Mouse (Mus musculus): ENCODE measurements around the gene Dynlrb1. TPM values are rescaled to one million over a fixed set of nuclear protein-coding genes. Genes with fewer than 3 reads are reported as not detected.
A peak's percentile ranks its signal among the peaks of the same experiment; 100 is the strongest.

Dynlrb1 gene
- polyA plus RNA-seq, 1 experiment from 2014 or later = 677 TPM

DNA sequence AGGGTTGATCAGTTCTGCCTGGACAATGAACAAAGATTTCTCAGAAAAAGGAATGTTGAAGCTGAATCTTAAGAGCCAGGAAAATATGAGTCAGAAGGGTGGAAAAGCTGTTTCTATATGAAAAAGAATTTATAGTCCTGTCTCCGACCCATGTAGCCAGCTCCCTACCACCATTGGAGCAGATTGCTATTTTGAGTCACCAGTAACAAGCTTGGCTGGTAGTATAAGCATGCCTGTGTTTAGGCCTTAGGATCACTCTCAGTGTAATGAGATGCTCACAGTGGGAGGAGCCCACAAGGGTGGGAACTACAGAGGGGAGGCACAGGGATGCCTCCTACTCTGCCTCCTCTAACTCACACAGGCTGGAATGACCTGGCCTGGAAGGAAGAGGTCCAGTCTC lies 11.9 kb downstream of the Dynlrb1 start:
- 90% methylated on average over 1 of the region's 1 CpGs for WGBS
- Histone ChIP-seq H3K9ac (replicated peaks; ENCODE audit: low read depth, low read length) (no peak overlapping the region), H3K36me3 (ENCODE audit: control insufficient read depth, insufficient read depth) (peaks cover 62% of the 10 kb centered on the region), H3K4me3 (replicated peaks; ENCODE audit: low read length) (no peak overlapping the region), H3K4me2 (ENCODE audit: low read length) (no peak overlapping the region), H3K27ac (ENCODE audit: low read length) (no peak overlapping the region), H3K4me1 (replicated peaks; ENCODE audit: control insufficient read depth, insufficient read depth, low read length) (no peaks in the 10 kb centered on the region), H3K27me3 (replicated peaks; ENCODE audit: control insufficient read depth, insufficient read depth, low read length) (no peaks in the 10 kb centered on the region), H3K9me3 (ENCODE audit: control insufficient read depth, low read length) (no peaks in the 10 kb centered on the region)
- ATAC-seq = no peak

DNA sequence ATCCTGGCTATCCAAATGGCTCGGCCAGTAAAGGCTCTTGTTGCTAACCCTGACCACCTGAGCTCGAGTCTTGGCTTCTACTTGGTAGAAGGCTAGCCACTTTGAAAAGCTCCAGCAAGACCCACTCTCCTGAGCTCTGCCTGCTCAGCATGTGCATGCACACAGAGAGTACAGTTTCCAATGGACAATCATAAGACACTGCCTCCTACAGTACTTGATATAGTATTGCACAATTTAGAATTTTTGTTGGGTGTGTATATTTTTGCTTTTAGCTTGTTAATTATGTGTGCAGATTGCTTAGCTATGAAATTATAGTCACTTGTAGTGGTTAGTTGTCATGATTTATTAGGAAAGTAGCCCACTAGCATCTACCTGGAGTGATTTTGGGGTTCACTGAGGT lies 12.4 kb downstream of the Dynlrb1 start:
- Histone ChIP-seq H3K4me1 (replicated peaks; ENCODE audit: control insufficient read depth, insufficient read depth, low read length) (no peaks in the 10 kb centered on the region), H3K4me3 (replicated peaks; ENCODE audit: low read length) (no peak overlapping the region), H3K36me3 (ENCODE audit: control insufficient read depth, insufficient read depth) (peaks cover 61% of the 10 kb centered on the region), H3K9ac (replicated peaks; ENCODE audit: low read depth, low read length) (no peak overlapping the region), H3K4me2 (ENCODE audit: low read length) (no peak overlapping the region), H3K9me3 (ENCODE audit: control insufficient read depth, low read length) (no peaks in the 10 kb centered on the region), H3K27ac (ENCODE audit: low read length) (no peak overlapping the region), H3K27me3 (replicated peaks; ENCODE audit: control insufficient read depth, insufficient read depth, low read length) (no peaks in the 10 kb centered on the region)
- 85% methylated on average over 2 of the region's 2 CpGs for WGBS
- no peak for ATAC-seq

DNA sequence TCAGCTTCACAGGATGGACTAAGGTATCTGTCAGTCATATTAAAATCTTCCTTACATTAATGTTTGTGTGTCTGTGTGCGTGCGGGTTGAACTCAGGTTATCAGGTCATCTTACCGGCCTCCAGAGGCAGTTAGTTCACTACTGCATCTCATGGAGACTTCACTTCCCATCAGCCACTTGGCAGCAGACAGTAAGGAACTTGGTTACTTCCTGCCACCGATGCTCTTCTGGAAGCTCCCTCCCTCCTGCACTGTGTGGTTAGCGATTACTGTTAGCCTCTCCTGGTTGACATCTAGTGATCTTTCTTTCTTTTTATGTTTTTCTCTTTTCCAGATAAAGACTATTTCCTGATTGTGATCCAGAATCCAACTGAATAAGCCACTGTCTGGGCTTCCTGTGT lies 13.3 kb downstream of the Dynlrb1 start:
- WGBS = 94% methylated on average over 5 of the region's 5 CpGs

DNA sequence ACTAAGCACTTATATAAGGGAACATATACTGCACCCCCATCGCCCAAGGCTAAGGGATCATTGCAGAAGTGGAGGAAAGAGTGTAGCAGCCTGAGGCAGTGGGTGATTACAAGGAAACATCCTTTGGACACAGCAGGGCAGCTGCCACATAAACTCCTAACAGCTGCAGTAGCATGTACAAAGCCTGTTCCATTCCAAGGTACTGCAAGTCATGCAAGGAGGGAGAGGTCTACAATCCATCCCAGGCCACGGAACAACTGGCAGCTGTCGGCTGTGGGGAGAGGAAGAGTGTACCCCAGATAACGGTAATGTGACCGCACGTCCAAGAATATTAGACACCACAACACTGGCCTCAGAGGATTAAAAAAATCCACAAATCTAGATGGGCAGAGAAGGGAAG lies 29.2 kb downstream of the Dynlrb1 start:
- Histone ChIP-seq H3K4me1 (replicated peaks; ENCODE audit: control insufficient read depth, insufficient read depth, low read length) (no peaks in the 10 kb centered on the region), H3K4me2 (ENCODE audit: low read length) (no peak overlapping the region), H3K27me3 (replicated peaks; ENCODE audit: control insufficient read depth, insufficient read depth, low read length) (no peaks in the 10 kb centered on the region), H3K27ac (ENCODE audit: low read length) (no peak overlapping the region), H3K9me3 (ENCODE audit: control insufficient read depth, low read length) (no peaks in the 10 kb centered on the region), H3K9ac (replicated peaks; ENCODE audit: low read depth, low read length) (no peak overlapping the region), H3K4me3 (replicated peaks; ENCODE audit: low read length) (no peak overlapping the region), H3K36me3 (ENCODE audit: control insufficient read depth, insufficient read depth) (no peaks in the 10 kb centered on the region)
- no peak for ATAC-seq
- 91% methylated on average over 6 of the region's 6 CpGs for WGBS

More for the DNA sequence above, 13.3 kb downstream of the Dynlrb1 start:
- H3K9me3 ChIP-seq (ENCODE audit: control insufficient read depth, low read length) = no peaks in the 10 kb centered on the region
- H3K9ac ChIP-seq (replicated peaks; ENCODE audit: low read depth, low read length) = no peak overlapping the region
- peaks cover 55% of the 10 kb centered on the region for H3K36me3 ChIP-seq (ENCODE audit: control insufficient read depth, insufficient read depth)
- H3K27ac ChIP-seq (ENCODE audit: low read length) = no peak overlapping the region
- H3K27me3 ChIP-seq (replicated peaks; ENCODE audit: control insufficient read depth, insufficient read depth, low read length) = no peaks in the 10 kb centered on the region
- no peaks in the 10 kb centered on the region for H3K4me1 ChIP-seq (replicated peaks; ENCODE audit: control insufficient read depth, insufficient read depth, low read length)
- no peak overlapping the region for H3K4me2 ChIP-seq (ENCODE audit: low read length)
- no peak for ATAC-seq
- H3K4me3 ChIP-seq (replicated peaks; ENCODE audit: low read length) = no peak overlapping the region

DNA sequence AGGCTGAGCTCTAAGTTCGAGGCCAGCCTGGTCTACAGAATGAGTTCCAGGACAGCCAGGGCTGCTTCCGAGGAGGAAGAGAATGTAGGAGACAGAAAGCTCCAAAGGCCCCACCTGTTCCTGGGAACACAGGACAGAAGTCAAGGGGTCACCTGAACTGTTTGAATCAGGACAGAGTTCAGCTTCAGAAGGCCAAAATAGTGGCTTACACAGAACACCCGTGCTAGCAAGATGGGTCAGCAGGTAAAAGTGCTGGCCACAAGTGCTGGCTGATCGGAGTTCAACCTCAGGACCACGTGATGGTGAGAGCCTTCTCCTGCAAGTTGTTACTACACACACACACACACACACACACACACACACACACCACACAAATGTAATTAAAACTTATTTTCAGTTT lies 30.6 kb downstream of the Dynlrb1 start:
- H3K4me3 ChIP-seq (replicated peaks; ENCODE audit: low read length) = no peak overlapping the region
- no peaks in the 10 kb centered on the region for H3K36me3 ChIP-seq (ENCODE audit: control insufficient read depth, insufficient read depth)
- WGBS = 86% methylated on average over 5 of the region's 5 CpGs
- H3K27ac ChIP-seq (ENCODE audit: low read length) = no peak overlapping the region
- H3K27me3 ChIP-seq (replicated peaks; ENCODE audit: control insufficient read depth, insufficient read depth, low read length) = no peaks in the 10 kb centered on the region
- no peaks in the 10 kb centered on the region for H3K9me3 ChIP-seq (ENCODE audit: control insufficient read depth, low read length)
- ATAC-seq = no peak
- no peak overlapping the region for H3K4me2 ChIP-seq (ENCODE audit: low read length)
- no peaks in the 10 kb centered on the region for H3K4me1 ChIP-seq (replicated peaks; ENCODE audit: control insufficient read depth, insufficient read depth, low read length)
- no peak overlapping the region for H3K9ac ChIP-seq (replicated peaks; ENCODE audit: low read depth, low read length)

DNA sequence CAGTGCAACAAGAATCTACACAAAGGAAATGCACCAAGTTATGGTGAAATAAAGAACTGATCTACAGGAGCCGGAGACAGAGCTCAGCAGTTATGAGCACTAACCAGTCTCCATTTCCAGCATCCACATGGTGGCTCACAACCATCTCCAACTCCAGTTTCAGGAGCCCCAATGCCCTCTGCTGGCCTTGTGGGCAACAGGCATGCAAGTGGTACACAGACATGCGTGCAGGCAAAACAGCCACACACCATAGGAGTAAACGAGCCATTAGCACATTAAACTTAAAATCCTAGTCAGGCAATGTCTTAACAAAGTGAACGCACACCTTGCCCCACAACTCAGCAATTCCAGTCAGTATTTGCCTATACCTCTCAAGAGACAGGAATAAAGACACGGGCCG lies 35.6 kb downstream of the Dynlrb1 start:
- no peak overlapping the region for H3K9ac ChIP-seq (replicated peaks; ENCODE audit: low read depth, low read length)
- peaks cover 2% of the 10 kb centered on the region for H3K4me1 ChIP-seq (replicated peaks; ENCODE audit: control insufficient read depth, insufficient read depth, low read length)
- no peak overlapping the region for H3K4me3 ChIP-seq (replicated peaks; ENCODE audit: low read length)
- H3K9me3 ChIP-seq (ENCODE audit: control insufficient read depth, low read length) = no peaks in the 10 kb centered on the region
- no peaks in the 10 kb centered on the region for H3K36me3 ChIP-seq (ENCODE audit: control insufficient read depth, insufficient read depth)
- no peak overlapping the region for H3K27ac ChIP-seq (ENCODE audit: low read length)
- no peaks in the 10 kb centered on the region for H3K27me3 ChIP-seq (replicated peaks; ENCODE audit: control insufficient read depth, insufficient read depth, low read length)
- no peak for ATAC-seq
- WGBS = 80% methylated on average over 6 of the region's 6 CpGs
- no peak overlapping the region for H3K4me2 ChIP-seq (ENCODE audit: low read length)

DNA sequence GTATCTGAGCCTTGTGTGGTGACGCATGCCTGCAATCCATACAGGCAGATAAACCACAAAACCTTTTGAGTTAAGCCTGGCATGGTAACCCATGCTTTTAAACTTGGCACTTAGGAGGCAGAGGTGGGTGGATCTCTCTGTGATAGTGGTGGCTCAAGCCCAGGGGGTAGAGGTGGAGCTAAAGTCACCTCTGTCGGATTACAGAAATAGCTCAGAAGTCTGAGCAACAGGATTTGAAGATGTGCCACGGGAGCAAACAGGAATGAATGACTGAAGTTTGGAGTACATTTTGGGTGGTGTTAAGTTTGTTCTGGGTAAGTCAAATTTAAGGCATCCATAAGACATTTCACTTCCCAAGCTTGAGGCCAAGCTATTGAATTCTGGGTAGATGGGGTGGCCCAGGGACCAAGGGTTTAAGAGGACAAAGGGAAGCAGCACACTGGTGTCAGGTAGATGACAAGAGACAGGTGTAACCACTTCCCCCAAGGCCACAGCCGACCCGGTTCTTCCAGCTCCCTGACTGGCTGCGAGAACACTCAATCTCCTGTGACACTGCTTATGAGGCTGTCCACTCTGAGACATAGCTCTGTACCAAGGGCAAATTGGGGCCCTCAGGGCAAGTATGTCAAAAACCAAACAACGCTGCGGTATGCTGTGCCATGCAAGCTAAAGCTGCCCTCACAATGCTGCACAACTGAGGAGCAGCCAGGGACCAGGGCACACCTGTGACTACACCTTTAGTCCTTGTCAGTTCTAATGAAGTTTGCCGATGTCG lies 36.2 kb downstream of the Dynlrb1 start:
- WGBS = 85% methylated on average over 10 of the region's 10 CpGs
- no peaks in the 10 kb centered on the region for H3K9me3 ChIP-seq (ENCODE audit: control insufficient read depth, low read length)
- H3K27ac ChIP-seq (ENCODE audit: low read length) = no peak overlapping the region
- no peak overlapping the region for H3K4me2 ChIP-seq (ENCODE audit: low read length)
- no peak for ATAC-seq
- H3K9ac ChIP-seq (replicated peaks; ENCODE audit: low read depth, low read length) = no peak overlapping the region
- H3K27me3 ChIP-seq (replicated peaks; ENCODE audit: control insufficient read depth, insufficient read depth, low read length) = no peaks in the 10 kb centered on the region
- H3K36me3 ChIP-seq (ENCODE audit: control insufficient read depth, insufficient read depth) = no peaks in the 10 kb centered on the region
- H3K4me1 ChIP-seq (replicated peaks; ENCODE audit: control insufficient read depth, insufficient read depth, low read length) = peaks cover 8% of the 10 kb centered on the region
- no peak overlapping the region for H3K4me3 ChIP-seq (replicated peaks; ENCODE audit: low read length)

DNA sequence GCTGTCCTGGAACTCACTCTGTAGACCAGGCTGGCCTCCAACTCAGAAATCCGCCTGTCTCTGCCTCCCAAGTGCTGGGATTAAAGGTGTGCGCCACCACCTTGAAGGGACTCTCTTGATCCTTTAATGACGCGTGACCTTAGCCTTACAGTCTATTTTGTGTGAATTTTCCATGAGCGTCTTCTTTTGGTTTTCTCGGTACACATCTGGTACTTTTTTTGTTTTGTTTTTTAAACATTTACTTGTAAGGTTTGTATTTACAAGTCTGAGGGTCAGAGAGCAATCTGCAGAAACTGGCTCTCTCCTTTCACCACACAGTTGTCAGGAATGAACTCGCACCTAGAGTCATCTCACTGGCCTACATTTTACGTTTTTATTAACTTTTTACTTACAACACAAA lies 37.3 kb downstream of the Dynlrb1 start:
- no peak for ATAC-seq
- H3K4me3 ChIP-seq (replicated peaks; ENCODE audit: low read length) = no peak overlapping the region
- H3K27ac ChIP-seq (ENCODE audit: low read length) = no peak overlapping the region
- H3K9ac ChIP-seq (replicated peaks; ENCODE audit: low read depth, low read length) = no peak overlapping the region
- no peaks in the 10 kb centered on the region for H3K36me3 ChIP-seq (ENCODE audit: control insufficient read depth, insufficient read depth)
- H3K9me3 ChIP-seq (ENCODE audit: control insufficient read depth, low read length) = no peaks in the 10 kb centered on the region
- WGBS = 88% methylated on average over 8 of the region's 8 CpGs
- H3K4me1 ChIP-seq (replicated peaks; ENCODE audit: control insufficient read depth, insufficient read depth, low read length) = peaks cover 9% of the 10 kb centered on the region
- no peak overlapping the region for H3K4me2 ChIP-seq (ENCODE audit: low read length)
- no peaks in the 10 kb centered on the region for H3K27me3 ChIP-seq (replicated peaks; ENCODE audit: control insufficient read depth, insufficient read depth, low read length)

DNA sequence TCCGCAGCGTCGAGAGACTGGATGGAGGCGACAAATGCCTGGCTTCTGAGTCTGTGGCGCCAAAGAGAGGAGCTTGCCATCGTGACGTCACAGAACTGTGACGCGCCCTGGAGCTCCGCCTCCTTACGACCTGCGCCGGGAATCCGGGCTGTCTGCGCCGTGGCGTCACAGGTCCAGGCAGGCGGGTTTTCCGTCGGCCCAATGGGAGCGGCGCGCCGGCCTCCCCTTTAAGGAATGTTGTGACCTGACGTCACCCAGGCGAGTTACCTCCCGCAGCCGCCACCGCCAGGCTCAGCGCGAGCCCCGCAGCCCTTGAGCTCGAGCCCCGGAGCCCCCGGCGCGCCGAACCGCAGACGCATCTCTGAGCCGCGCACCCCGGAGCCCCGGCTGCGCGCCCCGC lies 39.9 kb downstream of the Dynlrb1 start, which contains the start of gene Map1lc3a:
Gene Map1lc3a (plus strand): TSS at position 103 of the 400 bp plus-strand sequence.
- H3K4me3 ChIP-seq (replicated peaks; ENCODE audit: low read length) = peak within 1 kb of the TSS; percentile 83
- WGBS = 1% methylated on average over 47 of the region's 47 CpGs
- H3K27me3 ChIP-seq (replicated peaks; ENCODE audit: control insufficient read depth, insufficient read depth, low read length) = no peaks in the 10 kb centered on the region
- H3K9ac ChIP-seq (replicated peaks; ENCODE audit: low read depth, low read length) = peak within 1 kb of the TSS; percentile 93
- no peaks in the 10 kb centered on the region for H3K9me3 ChIP-seq (ENCODE audit: control insufficient read depth, low read length)
- peak within 1 kb of the TSS; percentile 79 for H3K27ac ChIP-seq (ENCODE audit: low read length)
- peak within 1 kb of the TSS; percentile 77 for H3K4me2 ChIP-seq (ENCODE audit: low read length)
- peaks cover 9% of the 10 kb centered on the region for H3K4me1 ChIP-seq (replicated peaks; ENCODE audit: control insufficient read depth, insufficient read depth, low read length)
- ATAC-seq = peak; percentile 96
- H3K36me3 ChIP-seq (ENCODE audit: control insufficient read depth, insufficient read depth) = no peaks in the 10 kb centered on the region

Measured in forebrain, embryonic 16.5 days (tissue).